In genomic region chr1:138576803-138577202, GRCm38 (mm10) we compare ENCODE assay signal across 8 mouse cellular contexts. TPM values are rescaled to one million over a fixed set of nuclear protein-coding genes. Genes with fewer than 3 reads are reported as not detected.
A peak's percentile ranks its signal among the peaks of the same experiment; 100 is the strongest.
DNase-seq lines count a peak whose midpoint lies in the region; ATAC-seq lines count a peak whose summit lies in the region.
"Had no signal": no experiment of that assay in that cellular context is flagged by ENCODE, and none has a peak within 500 bp of the region (broad histone marks: within the 10 kb centered on the region; RNA-seq: fewer than 3 reads in every experiment).

No protein-coding gene starts in this region.

- no peaks in the 10 kb centered on the region for H3K27me3 ChIP-seq in heart, embryonic 10.5 days (ENCODE audit: insufficient read depth, poor library complexity, severe bottlenecking)
- H3K27me3 ChIP-seq in limb, embryonic 13.5 days: no peaks in the 10 kb centered on the region
- H3K27me3 ChIP-seq: embryonic facial prominence, embryonic 15.5 days had no signal

- DNase-seq in kidney, postnatal 36 days: peak; percentile 39 to 45
- DNase-seq in kidney, adult 11 months: no peak
- peak; percentile 21 to 31 for DNase-seq in frontal cortex, postnatal 10 days (ENCODE audit: low spot score in 2 of 2)
- DNase-seq in heart, embryonic 10.5 days (ENCODE audit: low spot score): peak; percentile 80
- DNase-seq in thymus, postnatal 36 days: no peak
- no peak for DNase-seq in lung, postnatal 14 days

- H3K36me3 ChIP-seq in heart, embryonic 10.5 days: no peaks in the 10 kb centered on the region
- H3K36me3 ChIP-seq in limb, embryonic 13.5 days: no peaks in the 10 kb centered on the region
- H3K36me3 ChIP-seq: embryonic facial prominence, embryonic 15.5 days had no signal

- H3K9me3 ChIP-seq in heart, embryonic 10.5 days: no peaks in the 10 kb centered on the region
- H3K9me3 ChIP-seq in limb, embryonic 13.5 days: no peaks in the 10 kb centered on the region
- H3K9me3 ChIP-seq: embryonic facial prominence, embryonic 15.5 days had no signal

- H3K9ac ChIP-seq in limb, embryonic 13.5 days: no peak overlapping the region
- H3K9ac ChIP-seq: embryonic facial prominence, embryonic 15.5 days had no signal

- no peak overlapping the region for H3K4me2 ChIP-seq in limb, embryonic 13.5 days (replicated peaks)
- H3K4me2 ChIP-seq: embryonic facial prominence, embryonic 15.5 days had no signal

- peak overlapping the region; percentile 45; the same call in 1 of the 2 replicates for H3K27ac ChIP-seq in heart, embryonic 10.5 days
- no peak overlapping the region for H3K27ac ChIP-seq in limb, embryonic 13.5 days
- H3K27ac ChIP-seq: embryonic facial prominence, embryonic 15.5 days had no signal

- 49% methylated on average over 7 of the region's 7 CpGs for WGBS in heart, embryonic 10.5 days
- 23% methylated on average over 7 of the region's 7 CpGs for WGBS in limb, embryonic 13.5 days

- ATAC-seq in limb, embryonic 13.5 days (ENCODE audit: low FRiP score, low read depth): peak; percentile 40; the same call in 1 of the 2 replicates

- H3K4me1 ChIP-seq in heart, embryonic 10.5 days: peaks cover 30% of the 10 kb centered on the region
- peaks cover 11% of the 10 kb centered on the region for H3K4me1 ChIP-seq in limb, embryonic 13.5 days

- no peak overlapping the region for H3K4me3 ChIP-seq in heart, embryonic 10.5 days
- H3K4me3 ChIP-seq in limb, embryonic 13.5 days: no peak overlapping the region
- H3K4me3 ChIP-seq: embryonic facial prominence, embryonic 15.5 days had no signal

RNA-seq across cellular contexts. Expression of gene Nek7, which starts 43.1 kb away (rescaled TPM):
- 35.5 and 40.6 TPM in 2 replicates for polyA plus RNA-seq in heart, embryonic 10.5 days (2016; fragmentation: Nextera tagmentation; extraction: Ambion mirVana)
- 34.7 and 37.0 TPM in 2 replicates for polyA plus RNA-seq in limb, embryonic 13.5 days (2015; fragmentation: Nextera tagmentation; extraction: Ambion mirVana)

Comparison
In these comparisons a context has a peak if more than half of its experiments do, and no peak if none do; other contexts are left out.
1. DNase-seq: peak in kidney, postnatal 36 days (2 of 2), frontal cortex, postnatal 10 days (2 of 2) and heart, embryonic 10.5 days (single experiment); none in kidney, adult 11 months (single experiment), thymus, postnatal 36 days (0 of 2) and lung, postnatal 14 days (single experiment).